Mouse (Mus musculus) kidney, adult 2 months (tissue): ENCODE results near the gene Psph.

Experiments used
- CTCF ChIP-seq: fragments of 200-500 bp; conservative IDR thresholded peaks from 2 replicates; pipeline ENCODE4 v1.5.1; 2011; ENCODE audit warnings: low read depth, mild to moderate bottlenecking, control low read depth, low read length, moderate library complexity, mixed read lengths; ENCODE audit not compliant: insufficient read depth, insufficient read length
- POLR2A ChIP-seq: fragments of 200-500 bp; IDR thresholded peaks from one replicate; pipeline ENCODE4 v1.6.1; 2011; ENCODE audit warnings: low read depth, low read length, control low read depth

GRCm38 (mm10) chr5:129778348-129778995 lies 8.8 kb downstream of the Psph start:
- TF ChIP-seq POLR2A (no peak), CTCF (no peak)
